Mouse (Mus musculus): Measurements from ENCODE around the gene Acsl1. TPM values are rescaled to one million over a fixed set of nuclear protein-coding genes. Genes with fewer than 3 reads are reported as not detected.

The Acsl1 gene
- total RNA-seq, 2 experiments from 2014 or later = 403 to 767 TPM

- no peak for DNase-seq (ENCODE audit: low spot score in 2 of 2)
Observed at GRCm38 (mm10) chr8:46474120-46474519, 3.3 kb downstream of the Acsl1 start.

DNA sequence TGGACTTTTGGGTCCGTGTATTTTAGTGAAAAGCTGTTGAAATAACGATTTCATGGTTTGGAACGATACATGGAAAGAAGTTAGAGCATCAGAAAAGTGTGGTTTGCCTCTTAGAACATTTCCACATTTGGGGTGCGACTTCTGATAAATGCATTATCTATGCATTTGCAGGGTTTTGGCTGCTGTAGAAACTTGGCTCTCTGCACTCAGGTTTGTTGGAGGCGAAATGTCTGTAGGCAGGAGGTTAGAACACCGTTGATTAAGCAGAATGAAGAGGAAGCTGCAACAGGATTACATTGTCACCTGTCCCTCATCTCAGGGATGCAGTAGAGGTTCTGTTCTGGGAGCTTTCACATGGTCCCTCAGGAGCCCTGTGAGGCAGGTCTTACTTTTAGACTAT lies 3.8 kb downstream of the Acsl1 start:
- DNase-seq (ENCODE audit: low spot score in 2 of 2) = no peak

DNA sequence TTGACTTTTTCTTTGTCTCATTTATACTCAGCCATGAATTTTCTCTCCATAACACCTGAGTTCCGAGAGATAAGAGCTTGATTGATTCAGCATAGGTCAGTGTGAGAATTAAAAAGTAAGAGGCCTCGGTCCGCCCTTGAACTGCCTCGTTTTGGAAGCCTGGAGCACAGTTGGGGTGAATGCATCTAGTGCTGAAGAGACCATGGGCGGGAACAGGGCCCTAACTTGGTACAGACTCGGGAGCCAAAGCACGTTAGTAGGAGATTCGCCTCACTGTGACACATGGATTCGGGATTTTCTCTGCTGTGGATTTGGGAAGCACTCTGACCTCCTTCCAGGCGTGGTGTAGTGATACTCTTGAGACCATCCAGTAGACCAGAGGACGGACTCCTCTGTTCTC lies 4.6 kb downstream of the Acsl1 start:
- no peak for DNase-seq (ENCODE audit: low spot score in 2 of 2)

GRCm38 (mm10) chr8:46475942-46476341 lies 5.1 kb downstream of the Acsl1 start:
- DNase-seq (ENCODE audit: low spot score in 2 of 2) = no peak

DNA sequence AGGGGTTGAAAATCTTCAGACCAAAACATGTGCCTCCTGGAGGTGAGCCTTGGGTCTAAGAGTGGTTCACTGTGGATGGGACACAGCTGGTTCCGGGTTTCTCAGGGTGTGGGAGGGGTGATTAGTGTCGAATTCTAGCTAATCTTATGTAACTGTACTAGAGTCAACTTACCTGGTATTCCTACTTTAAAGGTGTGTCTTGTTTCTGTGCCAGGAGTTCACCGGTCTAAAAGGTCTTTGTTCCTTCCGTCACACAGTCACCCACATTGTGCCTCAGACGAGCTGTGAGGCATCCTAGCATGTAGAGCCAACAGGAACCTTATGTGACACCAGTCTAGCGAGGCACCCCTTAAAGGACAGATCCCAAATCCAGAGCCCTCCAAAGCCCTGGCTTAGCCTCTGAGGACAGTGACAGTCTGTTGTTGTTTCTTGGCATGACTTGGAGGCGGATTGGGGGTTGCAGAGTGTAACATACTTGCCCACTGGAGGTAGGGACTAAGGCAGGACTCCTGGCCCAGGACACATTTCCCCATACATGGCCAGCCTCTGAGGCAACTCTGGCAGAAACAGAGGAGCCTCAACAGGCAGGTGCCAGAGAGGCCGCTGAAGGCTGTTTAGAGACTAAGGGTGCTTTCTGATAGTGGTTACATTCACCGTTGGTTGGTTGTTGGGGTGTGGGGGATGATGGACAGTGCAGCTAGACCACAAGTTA lies 7.1 kb downstream of the Acsl1 start:
- DNase-seq (ENCODE audit: low spot score in 2 of 2) = no peak

DNA sequence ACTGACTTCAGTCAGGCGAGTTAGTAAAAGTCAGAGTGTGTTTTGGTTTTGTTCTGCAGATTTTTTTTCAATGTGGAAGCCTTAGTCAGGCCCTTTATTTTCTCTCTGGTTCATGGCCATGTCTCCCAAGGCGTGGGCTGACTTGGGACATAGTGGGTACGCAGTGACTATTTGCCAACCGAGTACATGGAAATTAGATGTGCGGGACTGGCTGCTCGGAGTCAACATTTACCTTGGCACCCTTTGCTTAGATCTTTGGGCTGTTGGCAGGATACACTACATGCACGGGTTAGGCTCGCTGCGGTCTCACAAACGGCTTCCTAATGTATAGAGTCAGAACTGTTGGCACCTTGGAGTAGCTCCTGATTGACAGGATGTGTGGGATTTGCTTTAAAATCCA lies 7.9 kb downstream of the Acsl1 start:
- no peak for DNase-seq (ENCODE audit: low spot score in 2 of 2)

DNA sequence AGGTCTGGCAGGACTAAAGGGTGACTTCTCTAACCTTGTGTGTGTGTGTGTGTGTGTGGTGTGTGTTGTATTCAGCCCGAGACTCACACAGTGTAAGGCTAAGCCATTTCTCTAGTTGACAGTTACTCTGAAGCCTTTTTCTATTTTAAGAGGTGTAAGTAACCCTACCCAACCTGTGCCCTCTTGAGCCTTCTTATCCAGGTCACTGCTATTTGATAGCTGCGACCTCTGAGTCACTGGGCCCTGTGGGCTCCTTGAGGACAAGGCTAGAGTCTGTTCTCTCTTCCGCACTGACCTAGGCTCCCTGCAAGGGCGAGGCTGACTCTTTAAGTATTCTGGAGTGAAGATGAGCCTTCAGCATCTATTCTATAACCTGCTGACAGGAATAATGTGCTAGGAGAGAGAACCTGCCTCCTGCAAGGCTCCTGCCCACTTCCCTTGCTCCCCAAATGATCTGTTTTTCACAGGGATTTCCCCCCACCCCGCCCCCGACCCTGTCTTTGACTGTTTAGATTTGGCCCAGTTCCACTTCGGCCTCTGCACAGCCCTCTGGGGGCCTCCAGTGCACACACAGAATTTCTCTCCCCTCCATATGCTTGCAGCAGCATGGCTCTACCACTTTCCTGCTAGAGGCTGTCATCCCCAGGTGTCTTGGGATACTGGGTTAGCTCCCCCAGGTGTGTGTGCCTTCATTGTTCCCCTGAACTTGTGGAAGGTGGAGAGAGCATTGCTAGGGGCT lies 9.1 kb downstream of the Acsl1 start:
- no peak for DNase-seq (ENCODE audit: low spot score in 2 of 2)

DNA sequence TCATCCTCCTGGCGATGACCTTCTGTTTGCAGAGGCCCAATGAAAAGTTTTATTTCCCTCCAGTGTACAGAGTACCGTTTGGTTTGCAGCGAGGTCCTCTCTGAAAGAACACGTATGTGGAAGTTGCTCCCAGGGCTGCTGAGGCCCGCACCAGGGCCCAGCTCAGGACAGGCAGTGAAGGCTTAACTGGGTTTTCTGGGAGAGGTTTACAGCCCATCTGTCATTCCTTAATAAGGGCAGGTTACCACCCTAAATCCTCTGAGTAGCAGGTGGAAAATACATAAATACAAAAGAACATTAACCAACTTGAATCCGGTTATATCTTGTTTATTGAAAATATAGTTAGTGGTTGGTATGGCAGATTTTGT lies 9.7 kb downstream of the Acsl1 start:
- no peak for DNase-seq (ENCODE audit: low spot score in 2 of 2)

DNA sequence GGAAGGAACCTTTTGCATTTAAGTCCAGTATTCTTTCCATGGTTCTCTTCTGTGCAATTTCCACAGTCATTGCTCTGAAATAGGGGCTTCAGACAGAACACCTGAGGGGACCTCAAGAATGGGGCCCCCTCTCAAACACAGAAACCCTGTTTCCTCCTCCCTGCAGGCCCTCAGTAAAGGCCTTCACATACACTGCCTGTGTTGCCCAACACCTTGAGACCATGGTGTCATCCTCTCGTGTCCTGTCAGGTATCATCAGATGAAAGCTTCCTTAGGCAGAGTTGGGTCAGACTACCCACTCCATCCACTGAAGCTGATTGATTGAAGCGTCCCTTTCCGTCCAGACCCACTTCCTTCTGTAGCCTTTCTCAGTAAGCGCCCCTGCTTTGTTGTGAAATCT lies 11.9 kb downstream of the Acsl1 start:
- peak in 1 of 2 experiments; percentile 14 for DNase-seq (ENCODE audit: low spot score in 2 of 2)

DNA sequence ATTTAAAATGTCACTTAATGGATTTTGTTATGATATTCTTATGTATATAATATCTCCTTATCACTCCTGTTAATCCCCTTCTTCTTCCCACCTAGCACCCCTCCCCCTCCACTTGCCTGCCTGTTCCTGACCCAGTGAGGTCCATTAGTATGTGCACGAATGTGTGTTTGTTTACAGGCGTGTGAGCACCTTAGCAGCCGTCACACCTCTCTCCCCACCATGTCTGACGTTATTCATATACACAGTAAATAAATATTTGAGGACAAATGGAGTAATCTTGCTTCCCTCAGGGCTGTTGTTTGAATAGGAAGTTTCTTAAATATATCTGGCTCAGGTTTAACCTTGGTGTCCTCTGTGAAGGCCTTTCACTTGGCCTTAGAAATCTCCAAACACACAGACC lies 12.4 kb downstream of the Acsl1 start:
- no peak for DNase-seq (ENCODE audit: low spot score in 2 of 2)

GRCm38 (mm10) chr8:46484077-46484476 lies 13.2 kb downstream of the Acsl1 start:
- peak in 1 of 2 experiments; percentile 14 for DNase-seq (ENCODE audit: low spot score in 2 of 2)

DNA sequence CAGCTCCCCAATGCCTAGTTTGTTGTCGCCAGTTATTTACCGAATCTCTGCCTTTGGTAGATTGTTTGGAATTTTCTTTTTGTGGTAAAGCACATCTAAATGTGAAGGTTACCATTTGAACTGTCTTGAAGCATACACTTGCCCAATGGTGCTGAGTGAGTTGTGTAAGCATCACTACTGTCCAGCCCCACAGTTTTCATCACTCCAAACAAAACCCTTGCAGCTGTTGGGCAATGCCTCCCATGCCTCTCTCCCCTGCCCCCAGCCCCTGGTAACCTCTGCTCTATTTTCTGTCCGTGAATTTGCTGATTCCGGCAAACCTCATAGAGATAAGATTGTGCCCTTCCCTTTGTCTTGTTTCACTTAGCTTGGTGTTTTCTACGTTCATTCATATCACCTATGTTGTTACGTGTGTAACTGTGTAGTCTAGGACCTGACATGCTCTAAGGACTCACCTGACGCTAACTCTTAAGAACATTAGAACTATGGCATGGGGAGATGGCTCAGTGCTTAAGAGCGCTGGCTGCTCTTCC lies 14.2 kb downstream of the Acsl1 start:
- peak in 1 of 2 experiments; percentile 16 for DNase-seq (ENCODE audit: low spot score in 2 of 2)

GRCm38 (mm10) chr8:46488085-46488561 lies 17.3 kb downstream of the Acsl1 start:
- no peak for DNase-seq (ENCODE audit: low spot score in 2 of 2)

GRCm38 (mm10) chr8:46489196-46489595 lies 18.4 kb downstream of the Acsl1 start:
- no peak for DNase-seq (ENCODE audit: low spot score in 2 of 2)

- no peak for DNase-seq (ENCODE audit: low spot score in 2 of 2)
Observed at GRCm38 (mm10) chr8:46490250-46490649, 19.4 kb downstream of the Acsl1 start.

DNA sequence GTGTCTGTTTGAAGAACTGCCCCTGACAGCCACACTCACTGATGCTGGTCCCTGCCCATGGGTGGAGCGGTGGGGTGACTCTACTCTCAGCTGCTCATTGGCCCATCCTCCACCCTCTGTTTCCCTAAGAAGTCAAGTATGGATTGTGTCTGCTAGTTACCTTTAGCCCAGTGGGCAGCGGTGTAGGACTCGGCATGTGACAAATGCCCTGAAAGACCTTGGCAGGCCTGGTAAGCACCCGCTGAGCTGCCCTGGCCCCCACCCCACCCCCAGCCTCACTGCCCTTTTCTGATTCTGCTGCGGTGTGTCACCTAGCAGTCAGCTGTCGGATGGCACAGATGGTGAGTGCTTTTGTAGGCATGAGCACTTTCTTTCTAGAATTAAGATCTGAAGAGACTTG lies 20.0 kb downstream of the Acsl1 start:
- no peak for DNase-seq (ENCODE audit: low spot score in 2 of 2)

DNA sequence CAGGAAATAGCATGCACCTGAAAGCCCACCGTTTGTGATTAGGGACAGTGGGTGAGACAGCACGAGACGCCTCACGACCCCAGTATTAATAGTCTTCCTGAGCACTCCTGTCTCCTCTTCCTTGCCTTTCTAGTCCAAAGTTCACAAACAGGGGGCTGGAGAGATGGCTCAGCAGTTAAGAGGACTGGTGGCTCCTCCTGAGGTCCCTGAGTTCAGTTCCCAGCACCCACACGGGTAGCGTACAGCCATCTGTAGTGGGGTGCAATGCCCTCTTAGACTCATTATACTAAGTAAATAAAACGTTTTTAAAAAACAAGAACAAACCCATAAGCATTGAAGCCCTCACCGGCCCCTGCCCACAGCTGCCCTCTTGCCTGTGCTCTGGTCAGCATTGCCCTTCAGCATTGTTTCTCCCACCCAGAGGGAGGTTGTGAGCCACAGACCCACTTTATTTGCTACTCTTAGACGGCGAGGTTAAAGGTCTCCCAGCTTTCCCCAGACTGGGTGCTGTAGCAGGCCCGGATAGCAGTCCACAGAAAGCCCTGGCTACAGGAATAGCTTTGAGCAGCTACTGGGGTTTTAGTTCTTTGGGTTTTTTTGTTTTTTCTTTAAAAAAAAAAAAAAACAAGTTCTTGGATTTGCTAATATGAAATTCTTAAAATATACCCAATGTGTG lies 22.8 kb downstream of the Acsl1 start:
- DNase-seq (ENCODE audit: low spot score in 2 of 2) = no peak

- DNase-seq (ENCODE audit: low spot score in 2 of 2) = no peak
Observed at GRCm38 (mm10) chr8:46496852-46497251, 26.0 kb downstream of the Acsl1 start.

DNA sequence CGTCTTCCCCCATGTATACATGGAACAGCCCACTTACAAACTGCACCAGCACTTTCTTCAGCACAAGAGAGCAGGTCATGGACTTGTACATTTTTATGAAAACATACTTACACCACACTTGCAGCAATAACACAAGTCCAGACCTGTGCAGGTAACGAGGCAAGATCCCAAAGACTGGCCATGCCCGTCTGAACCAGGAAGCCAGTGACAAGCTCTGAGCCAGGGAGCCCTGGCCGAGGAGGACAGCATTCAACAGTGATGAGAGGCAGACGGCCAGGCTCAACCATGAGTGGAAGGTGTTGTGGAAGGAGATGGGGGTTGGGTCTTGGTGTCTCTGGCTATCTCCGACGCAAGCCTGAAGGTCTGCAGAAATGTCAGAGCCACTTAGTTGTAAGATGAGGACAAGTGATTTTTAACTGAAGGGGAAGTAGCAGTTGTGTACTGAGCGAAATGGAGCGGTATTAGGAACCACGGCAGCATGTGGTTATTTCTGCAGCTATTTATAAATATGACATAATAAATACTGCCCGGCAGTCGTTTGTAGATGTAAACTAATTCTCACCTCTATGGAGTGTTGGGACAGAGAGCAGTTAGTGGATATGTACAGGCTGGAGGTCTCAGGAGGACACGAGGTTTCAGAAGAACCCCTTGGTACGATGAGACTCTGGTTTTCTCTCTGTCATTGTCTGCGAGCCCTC lies 26.6 kb downstream of the Acsl1 start:
- DNase-seq (ENCODE audit: low spot score in 2 of 2) = no peak

GRCm38 (mm10) chr8:46499376-46500061 lies 28.7 kb downstream of the Acsl1 start:
- no peak for DNase-seq (ENCODE audit: low spot score in 2 of 2)
